Mouse (Mus musculus): Measurements from ENCODE around the gene Spryd7. TPM values are rescaled to one million over a fixed set of nuclear protein-coding genes. Genes with fewer than 3 reads are reported as not detected.
"Not testable (repeated sequence)": the region's sequence is repeated elsewhere in the genome, so short reads cannot be mapped to it uniquely, and the experiment has no call there.

Gene Spryd7
- 52.1 and 55.2 TPM in 2 replicates for polyA plus RNA-seq (2015; fragmentation: Nextera tagmentation; extraction: Ambion mirVana)

DNA sequence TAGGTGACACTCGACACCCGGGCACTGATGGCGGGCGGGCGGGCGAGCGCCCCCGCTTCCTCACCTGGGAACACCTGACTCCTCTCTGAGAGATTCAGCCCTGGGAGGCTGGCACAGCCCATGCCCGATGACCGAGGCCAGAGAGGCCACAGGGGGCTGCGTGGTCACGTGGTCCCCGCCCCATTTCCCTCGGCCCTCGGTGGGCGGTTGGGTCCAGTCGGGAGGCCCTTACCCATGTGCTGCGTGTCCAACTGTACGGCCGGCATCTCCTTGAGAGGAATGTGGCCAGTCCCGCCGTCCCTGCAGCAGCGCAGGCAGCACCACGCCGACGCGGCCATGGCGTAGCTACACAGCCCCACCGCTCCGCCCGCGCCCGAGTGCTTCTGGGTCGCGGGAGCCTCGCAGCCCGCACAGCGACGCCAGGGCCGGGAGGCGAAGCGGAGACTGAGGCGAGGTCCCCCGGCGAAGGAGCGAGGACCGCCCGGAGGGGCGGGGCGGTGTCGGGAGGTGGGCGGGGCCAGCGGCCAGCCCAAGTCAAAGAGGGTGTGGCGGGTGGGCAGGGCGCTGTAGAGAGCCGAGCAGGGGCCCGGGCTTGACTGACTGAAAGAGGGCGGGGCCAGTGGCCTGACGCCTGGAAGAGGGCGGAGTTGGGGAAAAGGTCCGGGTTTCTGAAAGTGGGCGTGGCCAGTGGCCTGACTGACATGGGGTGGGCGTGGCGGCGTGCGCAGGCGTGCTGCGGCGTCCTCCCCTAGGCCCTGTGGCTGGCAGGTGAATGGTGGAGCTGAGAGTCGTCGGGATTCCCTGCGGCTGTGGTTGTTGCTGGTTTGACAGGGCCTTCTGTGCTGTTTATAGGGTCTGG lies at the start of gene Spryd7:
TSS of gene Spryd7 (minus strand) at position 598 of the 859 bp plus-strand sequence.
- Histone ChIP-seq H3K4me2 (peak within 1 kb of the TSS; percentile 80), H3K4me1 (replicated peaks) (peaks cover 13% of the 10 kb centered on the region), H3K36me3 (no peaks in the 10 kb centered on the region), H3K27me3 (no peaks in the 10 kb centered on the region), H3K27ac (replicated peaks) (peak within 1 kb of the TSS; percentile 87), H3K4me3 (peak within 1 kb of the TSS; percentile 81), H3K9me3 (no peaks in the 10 kb centered on the region), H3K9ac (peak within 1 kb of the TSS; percentile 77)
- under 1% methylated on average over 72 of the region's 72 CpGs for WGBS
- peak; percentile 99 for ATAC-seq (ENCODE audit: low FRiP score, low read depth)

DNA sequence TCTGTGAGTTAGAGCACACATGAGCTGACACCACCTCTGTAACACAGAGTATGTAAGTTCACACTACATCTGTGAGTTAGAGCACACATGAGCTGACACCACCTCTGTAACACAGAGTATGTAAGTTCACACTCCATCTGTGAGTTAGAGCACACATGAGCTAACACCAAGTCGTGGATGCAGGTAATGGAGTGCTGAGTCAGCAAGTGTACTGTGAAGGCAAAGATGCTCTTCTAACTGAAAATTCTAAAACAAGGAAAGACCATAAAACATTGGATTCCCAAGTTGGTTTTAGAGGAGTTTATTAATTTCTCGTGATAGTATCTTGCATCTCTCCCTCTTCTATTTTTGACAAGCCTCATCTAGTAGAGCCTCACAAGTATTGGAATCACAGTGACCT lies 49.4 kb upstream of the Spryd7 start:
- H3K4me2 ChIP-seq; H3K4me3 ChIP-seq; H3K9ac ChIP-seq; H3K27ac ChIP-seq (replicated peaks); H3K27me3 ChIP-seq; H3K9me3 ChIP-seq; ATAC-seq (ENCODE audit: low FRiP score, low read depth): not testable (repeated sequence)
- peaks cover 49% of the 10 kb centered on the region for H3K36me3 ChIP-seq
- peaks cover 13% of the 10 kb centered on the region for H3K4me1 ChIP-seq (replicated peaks)
- WGBS, result 87% methylated on average over 2 of the region's 2 CpGs

DNA sequence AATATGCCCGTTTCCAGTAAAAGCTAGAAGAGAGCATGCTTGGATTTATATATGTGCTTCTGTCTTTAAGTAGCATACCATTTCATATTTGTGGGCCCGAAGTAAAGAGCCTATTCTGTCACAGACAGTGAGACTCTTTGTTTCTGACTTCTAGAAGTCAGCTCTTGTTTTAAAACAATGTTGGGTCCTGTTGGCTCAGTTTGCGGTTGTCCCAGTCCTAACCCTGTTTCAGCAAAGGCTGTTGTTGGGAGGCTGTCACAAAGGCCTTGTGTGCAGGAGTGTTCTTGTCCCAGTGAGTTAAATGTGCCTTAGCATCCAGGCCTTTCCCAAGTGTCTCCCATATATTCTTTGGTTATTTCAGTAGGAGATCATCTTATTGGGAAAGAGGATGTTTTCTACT lies 47.4 kb upstream of the Spryd7 start:
- H3K4me3 ChIP-seq, result no peak overlapping the region
- no peak for ATAC-seq (ENCODE audit: low FRiP score, low read depth)
- 89% methylated on average over 3 of the region's 3 CpGs for WGBS

DNA sequence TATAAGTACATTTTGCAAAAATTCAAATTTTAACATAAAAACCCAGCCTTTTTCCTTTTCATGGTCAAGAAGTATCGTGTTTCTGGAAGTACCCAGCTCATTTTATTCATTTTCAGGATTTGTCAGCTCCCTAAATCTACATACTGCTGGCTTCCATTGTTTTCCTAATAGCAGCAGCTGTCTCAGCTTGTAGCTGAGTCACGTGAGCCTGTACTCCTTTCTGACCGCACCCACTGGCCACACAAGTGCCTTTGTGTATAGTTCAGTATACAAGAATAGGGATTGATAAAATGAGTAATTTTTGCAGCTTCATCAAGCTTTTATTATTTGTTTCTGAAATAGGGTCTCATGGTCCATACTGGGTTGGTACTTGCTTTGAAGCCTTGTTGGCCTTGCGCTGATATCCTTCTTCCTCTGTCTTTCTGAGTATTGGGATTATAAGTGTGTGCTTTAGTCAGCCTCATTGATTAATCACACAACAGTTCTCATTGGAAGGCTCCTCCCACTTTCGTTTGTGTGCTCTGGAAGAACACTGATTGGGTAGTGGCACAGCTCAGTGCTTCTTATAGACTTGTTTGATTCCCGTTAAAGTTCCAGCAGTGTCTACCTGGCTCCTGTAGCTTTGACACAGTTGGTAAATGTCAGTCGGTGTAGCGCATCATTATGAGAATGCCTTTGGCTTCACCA lies 46.5 kb upstream of the Spryd7 start:
- peaks cover 23% of the 10 kb centered on the region for H3K4me1 ChIP-seq (replicated peaks)
- no peak overlapping the region for H3K9ac ChIP-seq
- 58% methylated on average over 8 of the region's 8 CpGs for WGBS
- no peak overlapping the region for H3K4me3 ChIP-seq
- H3K36me3 ChIP-seq, result peaks cover 43% of the 10 kb centered on the region
- no peak overlapping the region for H3K4me2 ChIP-seq
- H3K27me3 ChIP-seq, result no peaks in the 10 kb centered on the region
- no peak overlapping the region for H3K27ac ChIP-seq (replicated peaks)
- H3K9me3 ChIP-seq, result no peaks in the 10 kb centered on the region
- no peak for ATAC-seq (ENCODE audit: low FRiP score, low read depth)

More for the DNA sequence above, 47.4 kb upstream of the Spryd7 start:
- Histone ChIP-seq H3K4me2 (no peak overlapping the region), H3K9ac (no peak overlapping the region), H3K27ac (replicated peaks) (no peak overlapping the region), H3K27me3 (no peaks in the 10 kb centered on the region), H3K4me1 (replicated peaks) (peaks cover 23% of the 10 kb centered on the region), H3K9me3 (no peaks in the 10 kb centered on the region), H3K36me3 (peaks cover 45% of the 10 kb centered on the region)

DNA sequence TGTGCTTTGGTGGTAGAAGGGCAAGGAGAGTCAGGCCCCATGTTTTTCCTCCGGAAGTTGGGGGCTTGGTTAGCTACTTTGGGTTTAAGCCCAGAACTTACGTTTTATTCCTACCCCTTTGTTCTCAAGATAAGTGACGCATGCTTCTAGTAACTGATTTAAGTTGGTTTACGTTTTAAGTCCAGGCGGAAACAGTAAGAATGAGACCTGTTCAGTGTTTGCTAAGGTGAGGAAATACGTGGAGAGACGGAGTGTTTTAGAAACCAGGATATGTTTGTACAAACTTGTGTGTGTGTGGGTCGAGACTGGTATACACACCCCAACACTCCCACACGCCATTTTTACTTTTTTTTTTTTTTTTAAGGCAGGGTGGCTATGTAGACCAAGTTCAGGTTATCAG lies 44.7 kb upstream of the Spryd7 start:
- no peak overlapping the region for H3K9ac ChIP-seq
- H3K27ac ChIP-seq (replicated peaks), result no peak overlapping the region
- H3K4me1 ChIP-seq (replicated peaks), result peaks cover 23% of the 10 kb centered on the region
- 0 out of 2 replicates have a peak overlapping the region, but pooled peaks have one; percentile 96 for H3K4me3 ChIP-seq
- WGBS, result 91% methylated on average over 9 of the region's 9 CpGs
- no peaks in the 10 kb centered on the region for H3K9me3 ChIP-seq
- H3K4me2 ChIP-seq, result peak overlapping the region; percentile 56
- ATAC-seq (ENCODE audit: low FRiP score, low read depth), result no peak
- peaks cover 28% of the 10 kb centered on the region for H3K36me3 ChIP-seq
- H3K27me3 ChIP-seq, result no peaks in the 10 kb centered on the region

DNA sequence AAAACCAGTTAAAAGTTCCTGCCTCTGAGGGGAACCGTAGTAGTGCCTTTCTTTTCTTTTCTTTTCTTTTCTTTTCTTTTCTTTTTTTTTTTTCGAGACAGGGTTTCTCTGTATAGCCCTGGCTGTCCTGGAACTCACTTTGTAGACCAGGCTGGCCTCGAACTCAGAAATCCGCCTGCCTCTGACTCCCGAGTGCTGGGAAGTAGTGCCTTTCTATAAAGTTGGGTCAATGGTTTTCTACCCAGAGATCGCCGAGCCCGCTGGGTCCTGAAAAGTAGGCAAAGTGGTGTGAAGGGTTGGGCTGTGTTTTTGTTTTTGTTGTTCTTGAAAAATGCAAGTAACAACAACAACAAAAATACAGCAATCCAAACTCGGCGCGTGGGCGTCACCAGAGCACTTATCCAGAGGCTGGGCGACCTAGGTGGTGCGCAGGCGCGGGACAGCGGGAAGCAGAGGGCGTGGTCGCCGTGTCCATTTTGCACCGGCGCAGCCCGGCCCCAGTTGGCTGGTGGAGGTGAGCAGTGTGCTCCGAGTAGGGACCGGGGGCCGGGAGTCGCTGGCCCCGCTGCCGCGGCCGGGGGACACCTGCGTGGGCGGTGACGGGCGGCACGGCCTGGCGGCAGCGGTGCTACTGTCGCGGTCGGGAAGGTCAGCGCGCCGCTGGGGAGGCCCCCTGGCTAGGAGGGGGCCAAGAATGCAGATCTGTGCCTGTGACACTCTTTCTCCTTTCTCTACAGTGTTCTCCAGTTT lies 42.5 kb upstream of the Spryd7 start:
- Histone ChIP-seq H3K36me3 (peaks cover 8% of the 10 kb centered on the region), H3K4me3 (peak overlapping the region; percentile 96), H3K9me3 (no peaks in the 10 kb centered on the region), H3K27ac (replicated peaks) (peak overlapping the region; percentile 88), H3K4me2 (peak overlapping the region; percentile 56), H3K4me1 (replicated peaks) (peaks cover 23% of the 10 kb centered on the region), H3K9ac (peak overlapping the region; percentile 93), H3K27me3 (no peaks in the 10 kb centered on the region)
- peak; percentile 97 for ATAC-seq (ENCODE audit: low FRiP score, low read depth)
- WGBS, result 4% methylated on average over 44 of the region's 44 CpGs

DNA sequence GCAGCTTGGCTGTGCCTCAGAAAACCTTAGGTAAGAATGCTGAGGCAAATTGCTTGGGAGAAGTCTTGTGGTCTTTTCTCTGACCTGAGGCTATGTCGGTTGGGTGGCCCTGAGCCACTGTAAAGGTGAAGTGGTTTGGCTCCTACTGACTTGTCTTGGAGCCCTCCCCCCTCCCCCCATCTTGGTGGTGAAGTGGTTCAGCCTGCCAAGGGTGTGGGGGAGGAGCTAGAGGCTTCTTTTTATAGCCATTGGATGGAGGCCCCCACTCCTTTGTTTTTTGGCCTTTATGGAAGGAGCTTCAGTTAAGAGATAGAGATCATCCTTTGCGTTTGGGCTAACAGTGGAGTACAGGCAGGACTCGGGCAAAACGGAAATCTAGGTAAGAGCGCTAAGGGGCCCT lies 41.3 kb upstream of the Spryd7 start, which contains the start of gene Trim13:
TSS of gene Trim13 (plus strand) at position 280 of the 400 bp plus-strand sequence.
- H3K9me3 ChIP-seq, result no peaks in the 10 kb centered on the region
- H3K4me1 ChIP-seq (replicated peaks), result peaks cover 23% of the 10 kb centered on the region
- ATAC-seq (ENCODE audit: low FRiP score, low read depth), result no peak
- H3K27me3 ChIP-seq, result no peaks in the 10 kb centered on the region
- no peak within 1 kb of the TSS for H3K27ac ChIP-seq (replicated peaks)
- H3K4me2 ChIP-seq, result peak within 1 kb of the TSS; percentile 56
- WGBS, result 49% methylated on average over 5 of the region's 5 CpGs
- peak within 1 kb of the TSS; percentile 96 for H3K4me3 ChIP-seq
- no peaks in the 10 kb centered on the region for H3K36me3 ChIP-seq
- H3K9ac ChIP-seq, result peak within 1 kb of the TSS; percentile 93; the same call in 1 of the 2 replicates

DNA sequence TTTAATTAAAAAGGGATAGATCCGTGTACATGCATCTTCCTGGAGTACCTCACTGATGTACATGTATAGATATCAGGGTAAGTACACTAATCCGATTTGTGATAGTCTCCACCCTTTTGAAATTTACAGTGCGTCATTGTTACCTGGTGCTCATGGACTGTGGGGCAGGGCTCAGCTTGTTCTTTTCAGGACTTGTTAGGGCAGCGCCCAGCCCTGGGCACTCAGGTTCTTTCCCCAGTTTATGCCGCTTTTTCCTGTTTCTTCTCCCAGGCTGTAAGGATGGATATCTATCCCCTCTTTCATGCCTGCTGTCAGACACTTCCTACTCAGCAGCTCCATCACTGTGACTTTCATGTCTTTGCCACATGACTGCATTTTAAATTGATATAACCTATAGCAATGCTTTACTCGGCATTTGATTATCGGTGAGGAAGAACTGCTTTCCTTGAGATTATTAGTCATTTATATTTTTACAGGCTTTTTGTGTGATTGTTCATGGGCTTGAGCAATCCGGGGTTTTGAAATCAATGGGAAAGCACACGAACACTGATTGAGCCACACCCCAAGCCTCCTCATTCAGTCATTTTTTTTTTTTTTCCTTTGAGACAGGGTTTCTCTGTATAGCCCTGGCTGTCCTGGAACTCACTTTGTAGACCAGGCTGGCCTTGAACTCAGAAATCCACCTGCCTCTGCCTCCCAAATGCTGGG lies 40.2 kb upstream of the Spryd7 start:
- no peaks in the 10 kb centered on the region for H3K27me3 ChIP-seq
- no peaks in the 10 kb centered on the region for H3K36me3 ChIP-seq
- no peak overlapping the region for H3K4me3 ChIP-seq
- no peak overlapping the region for H3K9ac ChIP-seq
- H3K9me3 ChIP-seq, result no peaks in the 10 kb centered on the region
- 89% methylated on average over 9 of the region's 9 CpGs for WGBS
- H3K27ac ChIP-seq (replicated peaks), result no peak overlapping the region
- no peak overlapping the region for H3K4me2 ChIP-seq
- ATAC-seq (ENCODE audit: low FRiP score, low read depth), result no peak
- H3K4me1 ChIP-seq (replicated peaks), result peaks cover 19% of the 10 kb centered on the region

DNA sequence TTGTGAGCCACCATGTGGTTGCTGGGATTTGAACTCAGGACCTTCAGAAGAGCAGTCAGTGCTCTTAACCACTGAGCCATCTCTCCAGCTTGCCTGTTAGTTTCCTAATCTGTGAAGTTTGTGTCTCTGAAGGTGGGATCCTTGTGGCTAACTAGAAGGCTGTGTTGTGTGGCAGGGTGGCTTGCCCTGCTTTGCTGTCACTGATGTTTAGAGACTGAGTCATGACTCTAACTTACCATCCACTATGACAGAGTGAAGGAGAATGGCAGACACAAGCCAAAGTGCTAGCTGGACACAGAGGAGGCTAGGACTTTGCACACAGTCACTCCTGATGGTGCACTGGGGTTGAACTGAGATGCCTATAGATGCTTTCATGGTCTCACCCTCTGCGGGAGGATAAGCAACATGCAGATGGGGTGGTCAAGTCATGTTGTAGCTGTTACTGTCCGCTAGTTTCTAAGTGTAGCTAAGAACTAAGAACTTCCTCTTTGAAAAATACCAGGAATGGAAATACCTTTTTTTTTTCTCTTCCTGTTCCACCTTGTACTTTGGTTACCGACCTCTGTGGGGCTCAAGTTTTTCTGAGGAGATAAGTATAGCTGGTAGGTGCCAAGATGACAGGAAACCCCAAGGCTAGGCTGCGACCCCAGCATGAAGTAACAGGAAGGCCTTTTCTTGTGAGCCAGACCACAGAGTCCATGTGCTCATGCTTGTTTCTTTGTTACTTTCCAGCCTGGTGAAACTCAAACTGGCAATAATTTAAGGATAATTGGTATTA lies 32.8 kb upstream of the Spryd7 start:
- no peak for ATAC-seq (ENCODE audit: low FRiP score, low read depth)
- Histone ChIP-seq H3K4me1 (replicated peaks) (no peaks in the 10 kb centered on the region), H3K27ac (replicated peaks) (no peak overlapping the region), H3K9me3 (no peaks in the 10 kb centered on the region), H3K4me3 (no peak overlapping the region), H3K4me2 (no peak overlapping the region), H3K36me3 (no peaks in the 10 kb centered on the region), H3K27me3 (no peaks in the 10 kb centered on the region), H3K9ac (no peak overlapping the region)
- 89% methylated on average over 4 of the region's 4 CpGs for WGBS

DNA sequence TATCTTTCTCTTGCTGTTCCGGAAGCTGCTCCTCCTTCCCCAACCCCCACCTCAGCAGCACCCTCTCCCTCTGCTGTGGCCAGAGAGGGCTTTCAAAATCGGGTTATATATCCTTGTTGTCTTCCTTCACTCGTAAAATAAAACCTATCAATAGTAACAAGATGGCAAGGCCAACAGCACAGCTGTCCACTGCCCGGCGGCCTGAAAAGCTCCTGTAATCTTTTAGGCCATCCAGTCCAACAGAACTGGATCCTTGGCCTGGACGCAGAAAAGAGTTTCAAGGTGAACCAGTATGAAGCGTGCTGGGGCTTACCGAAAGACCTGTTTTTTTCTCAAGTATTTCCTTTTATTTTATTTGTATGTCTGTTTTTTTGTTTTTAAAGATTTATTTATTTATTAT lies 19.3 kb upstream of the Spryd7 start:
- H3K27ac ChIP-seq (replicated peaks), result no peak overlapping the region
- H3K36me3 ChIP-seq, result no peaks in the 10 kb centered on the region
- H3K4me3 ChIP-seq, result no peak overlapping the region
- ATAC-seq (ENCODE audit: low FRiP score, low read depth), result no peak
- no peaks in the 10 kb centered on the region for H3K9me3 ChIP-seq
- H3K4me2 ChIP-seq, result no peak overlapping the region
- H3K27me3 ChIP-seq, result no peaks in the 10 kb centered on the region
- WGBS, result 92% methylated on average over 8 of the region's 8 CpGs
- no peaks in the 10 kb centered on the region for H3K4me1 ChIP-seq (replicated peaks)
- no peak overlapping the region for H3K9ac ChIP-seq

DNA sequence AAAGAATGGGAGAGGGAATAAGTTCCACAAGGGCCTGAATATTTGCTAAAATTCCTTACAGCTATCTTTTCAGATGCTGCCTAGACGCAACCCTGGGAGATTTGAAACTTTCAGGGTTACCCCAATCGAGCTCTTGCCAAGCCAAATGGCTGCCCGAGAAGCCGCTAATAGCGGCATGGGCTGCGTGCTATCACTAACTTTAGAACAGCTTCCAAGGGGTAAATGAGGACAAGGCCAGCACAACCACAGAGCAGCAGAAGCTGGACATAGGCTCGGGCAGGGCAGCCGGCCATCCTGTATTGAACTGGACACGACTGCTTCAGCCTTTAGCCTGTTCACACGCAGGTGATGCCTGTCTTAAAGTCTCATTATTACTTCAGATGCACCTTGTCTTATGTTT lies 18.4 kb upstream of the Spryd7 start:
- 88% methylated on average over 10 of the region's 10 CpGs for WGBS
- Histone ChIP-seq H3K4me2 (no peak overlapping the region), H3K27ac (replicated peaks) (no peak overlapping the region), H3K4me1 (replicated peaks) (no peaks in the 10 kb centered on the region), H3K9ac (no peak overlapping the region), H3K36me3 (no peaks in the 10 kb centered on the region), H3K9me3 (no peaks in the 10 kb centered on the region), H3K27me3 (no peaks in the 10 kb centered on the region), H3K4me3 (no peak overlapping the region)
- ATAC-seq (ENCODE audit: low FRiP score, low read depth), result no peak

All from hindbrain, embryonic 15.5 days (tissue).